Mouse (Mus musculus): ENCODE data around the gene Poln.

Gene Poln

GRCm38 (mm10) chr5:34168950-34169891 lies at the start of gene Poln, which contains the start of gene Haus3:
Gene Poln, minus strand, starts transcription at chr5:34169448.
Gene Haus3, minus strand, starts transcription at chr5:34169527.
- DNase-seq (ENCODE audit: low read depth) = peak; percentile 96

DNA sequence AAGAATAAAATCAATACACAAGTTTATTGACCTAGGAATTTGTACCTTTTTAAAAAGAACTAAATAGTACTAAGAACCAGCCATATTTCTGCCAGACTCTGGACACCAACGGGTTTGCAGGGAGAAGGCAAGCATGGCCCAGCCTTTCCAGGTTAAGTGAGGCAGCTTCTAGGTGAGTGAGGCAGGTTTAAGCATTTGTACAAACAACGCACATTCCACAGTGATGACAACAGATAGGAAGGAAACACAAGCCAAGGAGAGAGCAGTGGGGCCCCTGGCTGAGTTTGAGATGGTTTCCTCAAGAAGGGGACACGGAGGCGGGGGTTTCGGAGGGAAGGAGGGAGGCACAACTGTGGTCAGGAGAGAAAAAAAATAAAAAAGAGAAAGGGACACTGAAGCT lies 49.4 kb upstream of the Poln start:
- DNase-seq (ENCODE audit: low read depth) = no peak

DNA sequence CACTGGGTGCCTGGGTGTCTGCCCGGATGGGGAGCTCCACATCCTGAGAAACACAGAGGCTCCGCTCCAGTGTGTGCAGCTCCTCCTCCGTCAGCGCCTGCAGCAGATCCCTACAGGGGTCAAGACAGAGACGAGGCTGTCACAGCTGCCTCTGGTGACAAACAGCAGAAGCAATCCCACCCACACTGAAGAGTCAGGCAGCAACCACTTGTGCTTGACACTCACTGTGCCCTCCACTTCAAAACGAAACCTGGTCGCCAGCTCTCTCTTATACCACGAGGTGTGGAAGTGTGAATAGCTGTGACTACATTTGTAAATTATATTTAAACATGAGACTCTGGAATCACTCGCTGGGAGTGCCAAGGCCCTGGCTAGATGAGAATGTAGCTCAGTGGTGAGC lies 48.5 kb upstream of the Poln start:
- DNase-seq (ENCODE audit: low read depth) = no peak

- no peak for DNase-seq (ENCODE audit: low read depth)
Measured at GRCm38 (mm10) chr5:34216025-34216424, 46.8 kb upstream of the Poln start.

GRCm38 (mm10) chr5:34213659-34214058 lies 44.4 kb upstream of the Poln start:
- DNase-seq (ENCODE audit: low read depth) = no peak

DNA sequence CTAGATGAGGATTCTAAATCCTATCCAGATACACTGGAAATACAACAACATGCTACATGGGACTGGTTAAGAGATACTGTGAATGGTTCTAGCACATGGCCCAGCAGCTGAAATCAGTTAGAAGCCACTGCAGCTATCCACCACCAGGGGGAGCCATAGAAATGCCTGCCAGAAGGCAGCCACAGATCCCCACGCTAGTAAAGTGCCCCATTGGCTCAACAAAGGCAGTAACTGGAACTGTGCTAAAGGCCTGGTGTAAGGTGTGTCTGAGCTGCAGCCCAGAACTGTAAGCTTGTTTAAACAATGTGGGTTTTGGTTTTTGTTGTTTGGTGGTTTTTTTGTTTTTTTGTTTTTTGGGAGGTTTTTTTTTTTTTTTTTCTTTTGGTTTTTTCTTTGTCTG lies 41.0 kb upstream of the Poln start:
- peak; percentile 56 for DNase-seq (ENCODE audit: low read depth)

- DNase-seq (ENCODE audit: low read depth) = no peak
Measured at GRCm38 (mm10) chr5:34207503-34207902, 38.3 kb upstream of the Poln start.

GRCm38 (mm10) chr5:34205788-34206187 lies 36.5 kb upstream of the Poln start:
- DNase-seq (ENCODE audit: low read depth) = no peak

DNA sequence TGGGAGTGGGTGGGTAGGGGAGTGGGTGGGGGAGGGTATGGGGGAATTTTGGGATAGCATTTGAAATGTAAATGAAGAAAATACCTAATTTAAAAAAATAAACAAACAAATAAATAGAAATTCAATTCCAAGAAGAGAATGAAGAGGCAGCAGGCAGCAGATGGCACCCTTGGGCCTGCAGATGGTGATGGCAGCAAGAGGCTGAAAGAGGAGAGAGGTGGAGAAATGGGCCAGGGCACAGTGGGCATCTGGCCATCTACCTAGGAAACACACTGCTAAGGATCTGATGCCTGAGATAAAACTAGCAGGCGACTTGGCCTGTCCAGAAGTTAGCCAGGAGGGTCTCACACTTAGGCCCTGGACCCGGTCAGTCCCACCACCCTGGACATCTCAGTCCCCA lies 35.7 kb upstream of the Poln start:
- no peak for DNase-seq (ENCODE audit: low read depth)

DNA sequence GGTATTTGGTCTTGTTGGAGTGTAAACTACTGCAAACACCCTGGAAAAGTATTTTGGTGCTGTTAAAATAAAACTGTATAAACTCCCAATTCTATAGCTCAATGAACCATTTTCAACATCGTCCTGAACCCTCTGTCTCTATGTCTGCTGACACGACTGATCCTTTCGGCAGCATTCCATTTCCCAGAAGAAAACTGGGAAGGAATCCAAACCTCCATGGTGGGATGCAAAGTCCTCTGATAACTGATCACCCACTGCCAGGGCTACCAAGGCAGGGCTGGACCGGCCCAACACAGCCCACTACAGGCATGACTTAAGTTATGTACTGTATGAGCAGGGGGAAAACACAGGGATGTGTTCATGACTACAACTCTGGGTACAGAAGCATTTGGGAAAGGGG lies 32.8 kb upstream of the Poln start:
- DNase-seq (ENCODE audit: low read depth) = no peak

DNA sequence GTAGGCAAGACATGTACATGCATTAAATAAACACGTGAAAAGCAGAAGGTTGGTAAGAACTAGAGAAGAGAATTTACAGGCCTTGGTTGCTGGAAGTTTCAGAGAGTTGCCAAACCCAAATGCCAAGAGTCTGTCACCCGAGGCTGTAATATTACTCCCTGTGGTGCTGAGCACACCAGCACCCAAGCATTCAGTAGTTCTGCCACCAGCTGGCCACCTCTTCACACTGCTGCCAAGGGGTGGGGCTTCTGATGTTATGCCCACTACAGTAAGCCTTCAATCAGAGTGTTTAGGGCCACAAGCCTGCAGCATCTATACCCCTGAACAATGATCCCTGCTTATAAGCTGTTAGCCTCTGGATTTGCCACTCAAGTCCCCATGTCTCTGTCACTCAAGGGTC lies 32.1 kb upstream of the Poln start:
- DNase-seq (ENCODE audit: low read depth) = no peak

- no peak for DNase-seq (ENCODE audit: low read depth)
Measured at GRCm38 (mm10) chr5:34198615-34199014, 29.4 kb upstream of the Poln start.

DNA sequence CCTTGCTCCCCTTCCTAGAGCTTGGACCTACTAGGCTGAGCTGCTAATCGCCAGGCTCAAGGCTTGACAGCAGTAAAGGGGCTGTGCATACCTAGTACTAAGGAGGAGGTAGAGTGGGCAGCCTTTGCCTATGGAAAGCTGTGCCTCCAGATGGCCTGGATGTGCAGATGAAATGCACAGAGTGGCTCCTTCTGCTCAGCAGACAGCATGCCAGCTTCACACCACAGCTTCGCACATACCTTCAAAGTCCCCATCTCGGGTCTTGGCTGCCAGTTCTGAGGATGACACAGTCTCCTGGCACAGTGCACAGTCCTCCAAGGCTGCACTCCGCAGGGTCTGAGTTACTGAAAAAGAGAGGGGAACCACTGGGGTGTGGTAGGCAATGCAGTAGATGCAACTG lies 28.0 kb upstream of the Poln start:
- no peak for DNase-seq (ENCODE audit: low read depth)

GRCm38 (mm10) chr5:34196423-34196822 lies 27.2 kb upstream of the Poln start:
- no peak for DNase-seq (ENCODE audit: low read depth)

DNA sequence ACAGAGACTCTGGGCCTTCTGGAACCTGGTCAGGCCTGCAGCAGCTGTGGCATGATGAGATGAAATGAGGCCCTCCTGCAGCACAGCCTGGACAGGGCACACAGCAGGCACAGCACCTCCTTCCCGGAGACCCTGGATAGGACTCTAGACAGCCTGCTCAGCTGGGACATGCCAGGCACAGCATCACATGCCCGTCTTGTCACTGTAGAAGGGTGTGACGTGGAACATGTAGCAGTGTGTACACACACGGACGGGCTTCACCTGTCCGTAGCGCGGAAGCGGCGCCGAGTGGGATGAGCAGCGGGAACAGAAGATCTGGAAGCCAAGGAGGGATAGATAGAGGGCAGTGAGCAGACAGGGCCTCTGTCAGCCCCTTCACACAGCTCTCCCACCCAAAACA lies 26.5 kb upstream of the Poln start:
- no peak for DNase-seq (ENCODE audit: low read depth)

- no peak for DNase-seq (ENCODE audit: low read depth)
Measured at GRCm38 (mm10) chr5:34194975-34195662, 25.9 kb upstream of the Poln start.

DNA sequence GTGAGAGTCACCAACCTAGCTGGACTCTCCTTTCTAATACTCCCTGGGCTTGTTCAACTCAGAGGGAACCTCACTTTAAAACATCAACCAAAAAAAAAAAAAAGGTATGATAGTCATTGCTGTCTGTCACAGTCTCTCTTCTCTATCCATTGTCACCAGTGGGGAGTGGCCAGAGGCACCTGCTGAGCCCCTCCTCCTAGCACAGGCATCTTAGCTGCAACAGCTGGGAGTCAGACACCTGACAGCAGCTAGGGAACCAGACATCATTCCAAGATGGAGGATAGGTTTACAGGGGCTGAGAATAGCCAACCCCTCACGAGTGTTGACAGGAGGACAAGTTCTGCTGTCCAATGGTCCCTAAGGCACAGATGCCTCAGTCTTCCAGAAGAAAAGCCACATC lies 25.2 kb upstream of the Poln start:
- no peak for DNase-seq (ENCODE audit: low read depth)

GRCm38 (mm10) chr5:34191843-34192242 lies 22.6 kb upstream of the Poln start:
- no peak for DNase-seq (ENCODE audit: low read depth)

GRCm38 (mm10) chr5:34191021-34191420 lies 21.8 kb upstream of the Poln start:
- no peak for DNase-seq (ENCODE audit: low read depth)

DNA sequence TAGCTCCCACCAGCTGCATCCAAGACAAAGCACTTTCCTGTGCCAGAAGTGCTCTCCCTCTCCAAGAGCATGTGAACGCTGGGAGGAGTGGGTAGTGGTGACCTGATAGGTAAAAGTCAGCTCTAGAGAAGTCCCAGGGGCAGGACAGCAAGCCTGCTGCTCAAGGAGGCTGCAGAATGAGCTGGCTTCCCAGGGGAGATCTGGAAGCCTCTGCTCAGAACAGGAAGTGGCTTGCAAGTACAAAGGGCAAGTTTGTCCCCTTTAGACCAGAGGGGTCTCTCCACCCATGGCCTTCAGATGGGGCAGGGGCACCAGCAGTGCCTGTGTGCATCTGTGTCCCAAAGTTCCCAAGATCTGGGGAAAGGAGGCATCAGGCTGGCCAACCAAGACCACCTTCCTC lies 20.3 kb upstream of the Poln start:
- no peak for DNase-seq (ENCODE audit: low read depth)

DNA sequence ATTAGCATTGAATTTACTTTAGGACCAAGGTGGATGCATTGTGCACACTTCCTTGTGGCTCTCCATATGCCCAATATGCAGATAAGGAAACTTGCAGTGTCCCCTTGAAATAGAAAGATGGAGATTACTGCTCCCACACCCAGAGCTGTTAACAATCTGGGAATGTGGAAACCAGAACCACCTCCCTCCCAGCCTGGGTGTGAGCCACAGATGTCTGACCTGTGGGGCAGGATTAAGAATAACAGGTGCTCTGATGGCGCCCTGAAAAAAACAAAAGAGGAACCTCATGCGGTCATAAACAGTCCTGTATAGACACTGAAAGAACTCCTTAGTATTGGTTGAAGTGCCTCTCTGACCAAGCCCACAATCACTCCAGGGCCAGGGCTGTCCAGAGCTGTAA lies 19.6 kb upstream of the Poln start:
- no peak for DNase-seq (ENCODE audit: low read depth)

GRCm38 (mm10) chr5:34187601-34188316 lies 18.5 kb upstream of the Poln start, which contains the start of gene Mxd4:
Gene Mxd4, minus strand, starts transcription at chr5:34187720.
- DNase-seq (ENCODE audit: low read depth) = peak; percentile 94

- DNase-seq (ENCODE audit: low read depth) = no peak
Measured at GRCm38 (mm10) chr5:34186961-34187391, 17.7 kb upstream of the Poln start.

All from c-Kit-positive CD71-negative TER-119-negative erythroid progenitor cells, embryonic 14.5 days (primary cell).